Mouse (Mus musculus): ENCODE results near the gene Gabarapl2. TPM values are rescaled to one million over a fixed set of nuclear protein-coding genes. Genes with fewer than 3 reads are reported as not detected.

Gabarapl2 gene
- polyA plus RNA-seq, 1 experiment: 58.2 TPM

GRCm38 (mm10) chr8:111982116-111982515, 41.6 kb downstream of the Gabarapl2 start:
- DNase-seq: no peak
- 71% methylated on average over 7 of the region's 7 CpGs for WGBS
- no peaks in the 10 kb centered on the region for H3K4me1 ChIP-seq (ENCODE audit: control insufficient read depth, insufficient read depth, low read length)
- no peak overlapping the region for H3K4me3 ChIP-seq (replicated peaks; ENCODE audit: extremely low read depth, low read depth, low read length)
- TF ChIP-seq CTCF (IDR thresholded peaks at IDR 0.05; ENCODE audit: insufficient read depth, low read length): peak; percentile 10; the same call in 1 of the 2 replicates
- TF ChIP-seq POLR2A (IDR thresholded peaks at IDR 0.05; ENCODE audit: borderline replicate concordance, extremely low read depth, low read depth, low read length): no peak

GRCm38 (mm10) chr8:111984511-111984910, 44.0 kb downstream of the Gabarapl2 start:
- WGBS: 74% methylated on average over 10 of the region's 10 CpGs
- Histone ChIP-seq H3K4me1 (ENCODE audit: control insufficient read depth, insufficient read depth, low read length) (no peaks in the 10 kb centered on the region), H3K4me3 (replicated peaks; ENCODE audit: extremely low read depth, low read depth, low read length) (no peak overlapping the region)
- DNase-seq: no peak
- TF ChIP-seq POLR2A (IDR thresholded peaks at IDR 0.05; ENCODE audit: borderline replicate concordance, extremely low read depth, low read depth, low read length) (no peak), CTCF (IDR thresholded peaks at IDR 0.05; ENCODE audit: insufficient read depth, low read length) (no peak)

- no peak overlapping the region for H3K4me3 ChIP-seq (replicated peaks; ENCODE audit: extremely low read depth, low read depth, low read length)
Measured at GRCm38 (mm10) chr8:111989911-111990310, 49.4 kb downstream of the Gabarapl2 start.

GRCm38 (mm10) chr8:111991278-111991677, 50.8 kb downstream of the Gabarapl2 start:
- 54% methylated on average over 8 of the region's 8 CpGs for WGBS

More at GRCm38 (mm10) chr8:111989911-111990310, 49.4 kb downstream of the Gabarapl2 start:
- peak; percentile 75 for DNase-seq
- H3K4me1 ChIP-seq (ENCODE audit: control insufficient read depth, insufficient read depth, low read length): no peaks in the 10 kb centered on the region
- 5% methylated on average over 7 of the region's 7 CpGs for WGBS
- TF ChIP-seq POLR2A (IDR thresholded peaks at IDR 0.05; ENCODE audit: borderline replicate concordance, extremely low read depth, low read depth, low read length): no peak
- TF ChIP-seq CTCF (IDR thresholded peaks at IDR 0.05; ENCODE audit: insufficient read depth, low read length): peak; percentile 88

GRCm38 (mm10) chr8:111992013-111992702, 51.7 kb downstream of the Gabarapl2 start, which contains the start of gene Adat1:
Gene Adat1 (minus strand): TSS chr8:111992302.
- TF ChIP-seq CTCF (IDR thresholded peaks at IDR 0.05; ENCODE audit: insufficient read depth, low read length): no peak
- peak; percentile 73; the same call in 1 of the 2 replicates for TF ChIP-seq POLR2A (IDR thresholded peaks at IDR 0.05; ENCODE audit: borderline replicate concordance, extremely low read depth, low read depth, low read length)
- Histone ChIP-seq H3K4me1 (ENCODE audit: control insufficient read depth, insufficient read depth, low read length) (no peaks in the 10 kb centered on the region), H3K4me3 (replicated peaks; ENCODE audit: extremely low read depth, low read depth, low read length) (peak within 1 kb of the TSS; percentile 96)
- DNase-seq: peak; percentile 82
- 4% methylated on average over 33 of the region's 33 CpGs for WGBS

More at GRCm38 (mm10) chr8:111991278-111991677, 50.8 kb downstream of the Gabarapl2 start:
- no peak for TF ChIP-seq POLR2A (IDR thresholded peaks at IDR 0.05; ENCODE audit: borderline replicate concordance, extremely low read depth, low read depth, low read length)
- TF ChIP-seq CTCF (IDR thresholded peaks at IDR 0.05; ENCODE audit: insufficient read depth, low read length): no peak
- DNase-seq: no peak
- Histone ChIP-seq H3K4me1 (ENCODE audit: control insufficient read depth, insufficient read depth, low read length) (no peaks in the 10 kb centered on the region), H3K4me3 (replicated peaks; ENCODE audit: extremely low read depth, low read depth, low read length) (no peak overlapping the region)

GRCm38 (mm10) chr8:111992703-111993039, 52.2 kb downstream of the Gabarapl2 start:
- DNase-seq: no peak
- WGBS: 67% methylated on average over 3 of the region's 3 CpGs
- TF ChIP-seq POLR2A (IDR thresholded peaks at IDR 0.05; ENCODE audit: borderline replicate concordance, extremely low read depth, low read depth, low read length) (no peak), CTCF (IDR thresholded peaks at IDR 0.05; ENCODE audit: insufficient read depth, low read length) (no peak)
- H3K4me1 ChIP-seq (ENCODE audit: control insufficient read depth, insufficient read depth, low read length): no peaks in the 10 kb centered on the region
- H3K4me3 ChIP-seq (replicated peaks; ENCODE audit: extremely low read depth, low read depth, low read length): no peak overlapping the region

Other genes starting within 250 kb of the Gabarapl2 start
- 1.5 and 59.1 TPM in 2 replicates for gene Ctrb1, start 249.7 kb upstream of the Gabarapl2 start, polyA plus RNA-seq (2012; rRNA removed)
- gene Bcar1, start 196.9 kb upstream of the Gabarapl2 start, polyA plus RNA-seq (2012; rRNA removed): 81.4 and 87.7 TPM in 2 replicates
- 3.6 and 7.9 TPM in 2 replicates for gene Cfdp1, start 86.4 kb upstream of the Gabarapl2 start, polyA plus RNA-seq (2012; rRNA removed)
- 4.0 and 5.0 TPM in 2 replicates for gene Tmem170, start 64.0 kb upstream of the Gabarapl2 start, polyA plus RNA-seq (2012; rRNA removed)
- gene Chst5, start 30.3 kb upstream of the Gabarapl2 start, polyA plus RNA-seq (2012; rRNA removed): 7.1 and 7.6 TPM in 2 replicates
- gene Tmem231, start 6.8 kb upstream of the Gabarapl2 start, polyA plus RNA-seq (2012; rRNA removed): 8.0 and 8.2 TPM in 2 replicates
- 2.5 and 2.7 TPM in 2 replicates for gene Adat1, start 51.6 kb downstream of the Gabarapl2 start, polyA plus RNA-seq (2012; rRNA removed)
- gene Kars, start 70.6 kb downstream of the Gabarapl2 start, polyA plus RNA-seq (2012; rRNA removed): 28.0 and 42.2 TPM in 2 replicates
- 10.4 TPM in 2 replicates for gene Terf2ip, start 70.7 kb downstream of the Gabarapl2 start, polyA plus RNA-seq (2012; rRNA removed)
- gene Gm6793, start 74.3 kb downstream of the Gabarapl2 start, polyA plus RNA-seq (2012; rRNA removed): 0.21 TPM in 1 of 2 replicates, not detected in the other